Mouse (Mus musculus): ENCODE data around the gene Slc44a4. TPM values are rescaled to one million over a fixed set of nuclear protein-coding genes. Genes with fewer than 3 reads are reported as not detected.
A peak's percentile ranks its signal among the peaks of the same experiment; 100 is the strongest.

The Slc44a4 gene
- polyA plus RNA-seq, 2 experiments = 0.09 TPM; not detected in 1

DNA sequence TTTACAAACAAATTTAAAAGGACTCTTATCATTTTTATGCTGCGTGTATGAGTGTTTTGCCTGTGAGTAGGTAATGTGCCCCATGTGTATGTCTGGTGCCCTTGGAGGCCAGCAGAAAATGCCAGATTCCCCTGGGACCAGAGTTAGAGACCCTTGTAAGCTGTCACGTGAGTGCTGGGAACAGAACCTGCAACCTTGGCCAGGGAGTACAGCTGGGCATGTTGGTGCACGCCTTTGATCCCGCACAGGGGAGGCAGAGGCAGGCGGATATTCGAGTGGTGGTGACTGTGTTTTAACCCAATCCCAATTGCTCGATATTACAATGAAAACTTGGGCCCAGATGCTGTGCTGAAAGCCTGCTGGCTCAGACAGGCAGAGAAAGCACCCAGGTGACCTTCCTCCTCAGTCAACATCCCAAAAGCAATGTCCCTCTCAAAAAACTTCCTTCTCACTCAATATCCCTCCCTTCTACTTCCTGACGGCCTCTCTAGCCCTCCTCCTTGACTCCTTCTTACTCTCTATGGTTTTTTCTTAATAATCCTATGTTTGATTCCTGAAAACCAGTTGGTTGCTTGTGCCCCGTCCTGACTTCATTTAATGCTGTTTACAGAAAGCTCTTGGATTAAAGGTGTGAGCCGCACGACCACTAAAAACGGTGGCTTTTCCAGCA, 24.1 kb upstream of the Slc44a4 start:
- no peaks in the 10 kb centered on the region for H3K27me3 ChIP-seq (ENCODE audit: control insufficient read depth, insufficient read depth, low read length)
- WGBS = 82% methylated on average over 12 of the region's 12 CpGs
- no peak for TF ChIP-seq POLR2A (IDR thresholded peaks at IDR 0.05; ENCODE audit: borderline replicate concordance, extremely low read depth, insufficient read depth, insufficient read length)
- H3K9ac ChIP-seq (ENCODE audit: low read depth, low read length, severe bottlenecking) = no peak overlapping the region
- H3K4me1 ChIP-seq (ENCODE audit: control insufficient read depth, insufficient read depth, low read length) = peaks cover 5% of the 10 kb centered on the region
- H3K27ac ChIP-seq (replicated peaks; ENCODE audit: low read depth, low read length) = no peak overlapping the region
- H3K36me3 ChIP-seq (ENCODE audit: control insufficient read depth, insufficient read depth, low read length) = no peaks in the 10 kb centered on the region
- no peak for ATAC-seq (ENCODE audit: low FRiP score, low read depth)
- DNase-seq (ENCODE audit: low spot score) = no peak
- no peak overlapping the region for H3K4me2 ChIP-seq (replicated peaks; ENCODE audit: low read depth, low read length, severe bottlenecking)
- H3K4me3 ChIP-seq (replicated peaks; ENCODE audit: low read length) = no peak overlapping the region
- no peaks in the 10 kb centered on the region for H3K9me3 ChIP-seq (ENCODE audit: control insufficient read depth, low read length)

DNA sequence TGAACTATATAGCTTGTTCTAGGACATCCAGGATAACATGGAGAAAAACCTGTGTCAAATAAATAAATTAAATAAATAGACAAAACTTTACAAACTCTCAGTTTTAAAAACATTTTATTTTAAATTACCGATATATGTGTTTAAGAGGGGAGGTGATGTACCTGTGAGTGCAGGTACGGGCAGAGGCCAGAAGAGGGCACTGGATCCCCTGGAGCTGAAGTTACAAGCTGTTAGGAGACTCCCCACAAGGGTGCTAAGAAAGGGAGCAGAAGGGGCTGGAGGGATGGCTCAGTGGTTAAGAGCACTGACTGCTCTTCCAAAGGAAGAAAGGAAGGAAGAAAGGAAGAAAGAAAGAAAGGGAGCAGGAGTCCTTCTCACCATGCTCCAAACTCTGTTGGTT, 22.9 kb upstream of the Slc44a4 start:
- ATAC-seq (ENCODE audit: low FRiP score, low read depth) (no peak), DNase-seq (ENCODE audit: low spot score) (no peak)
- no peak for TF ChIP-seq POLR2A (IDR thresholded peaks at IDR 0.05; ENCODE audit: borderline replicate concordance, extremely low read depth, insufficient read depth, insufficient read length)
- H3K27ac ChIP-seq (replicated peaks; ENCODE audit: low read depth, low read length) = no peak overlapping the region
- 91% methylated on average over 2 of the region's 2 CpGs for WGBS
- H3K9me3 ChIP-seq (ENCODE audit: control insufficient read depth, low read length) = no peaks in the 10 kb centered on the region
- no peaks in the 10 kb centered on the region for H3K27me3 ChIP-seq (ENCODE audit: control insufficient read depth, insufficient read depth, low read length)
- peaks cover 17% of the 10 kb centered on the region for H3K4me1 ChIP-seq (ENCODE audit: control insufficient read depth, insufficient read depth, low read length)
- H3K4me2 ChIP-seq (replicated peaks; ENCODE audit: low read depth, low read length, severe bottlenecking) = no peak overlapping the region
- no peak overlapping the region for H3K4me3 ChIP-seq (replicated peaks; ENCODE audit: low read length)
- no peak overlapping the region for H3K9ac ChIP-seq (ENCODE audit: low read depth, low read length, severe bottlenecking)
- H3K36me3 ChIP-seq (ENCODE audit: control insufficient read depth, insufficient read depth, low read length) = peaks cover 5% of the 10 kb centered on the region

DNA sequence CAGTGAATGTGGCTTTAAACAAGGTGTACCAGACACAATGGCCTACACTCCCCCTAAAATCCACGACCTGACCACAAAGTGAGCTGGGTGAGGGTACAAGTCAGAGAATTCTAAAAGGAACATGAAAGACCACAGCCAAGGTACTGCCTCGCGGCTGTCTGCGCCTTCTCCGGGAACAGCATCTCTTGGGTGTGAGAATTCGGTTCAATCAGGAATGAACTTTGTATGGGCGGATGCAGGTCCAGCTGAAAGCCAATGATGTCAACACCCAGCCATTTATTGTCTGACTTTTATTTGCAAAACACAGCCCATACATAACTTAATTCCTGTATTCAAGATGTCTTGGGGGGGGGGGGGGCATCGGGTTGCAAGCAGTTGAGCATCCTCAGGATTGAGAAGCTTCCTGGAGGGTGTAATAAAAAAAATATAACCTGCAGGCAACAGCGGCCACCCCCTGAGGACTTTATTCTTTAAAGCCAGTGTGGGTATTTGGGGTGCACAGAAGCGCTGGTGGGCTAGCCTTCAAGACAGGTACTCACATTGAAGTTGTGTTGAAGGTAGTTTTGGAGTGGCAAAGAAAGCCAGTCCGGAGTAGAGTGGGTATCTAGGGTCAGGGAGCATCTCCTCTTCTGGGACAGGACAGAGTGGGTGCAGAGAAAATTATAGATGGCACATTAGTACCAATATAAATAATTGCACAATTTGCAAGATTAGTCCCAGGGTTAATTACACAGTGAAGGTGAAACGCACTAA, 21.0 kb upstream of the Slc44a4 start:
- Histone ChIP-seq H3K27ac (replicated peaks; ENCODE audit: low read depth, low read length) (peak overlapping the region; percentile 61), H3K9ac (ENCODE audit: low read depth, low read length, severe bottlenecking) (0 out of 2 replicates have a peak overlapping the region, but pooled peaks have one; percentile 86), H3K9me3 (ENCODE audit: control insufficient read depth, low read length) (no peaks in the 10 kb centered on the region), H3K36me3 (ENCODE audit: control insufficient read depth, insufficient read depth, low read length) (peaks cover 8% of the 10 kb centered on the region), H3K4me2 (replicated peaks; ENCODE audit: low read depth, low read length, severe bottlenecking) (peak overlapping the region; percentile 87), H3K4me3 (replicated peaks; ENCODE audit: low read length) (peak overlapping the region; percentile 78), H3K4me1 (ENCODE audit: control insufficient read depth, insufficient read depth, low read length) (peaks cover 26% of the 10 kb centered on the region), H3K27me3 (ENCODE audit: control insufficient read depth, insufficient read depth, low read length) (no peaks in the 10 kb centered on the region)
- no peak for ATAC-seq (ENCODE audit: low FRiP score, low read depth)
- WGBS = 72% methylated on average over 12 of the region's 12 CpGs
- no peak for DNase-seq (ENCODE audit: low spot score)
- TF ChIP-seq POLR2A (IDR thresholded peaks at IDR 0.05; ENCODE audit: borderline replicate concordance, extremely low read depth, insufficient read depth, insufficient read length) = no peak

DNA sequence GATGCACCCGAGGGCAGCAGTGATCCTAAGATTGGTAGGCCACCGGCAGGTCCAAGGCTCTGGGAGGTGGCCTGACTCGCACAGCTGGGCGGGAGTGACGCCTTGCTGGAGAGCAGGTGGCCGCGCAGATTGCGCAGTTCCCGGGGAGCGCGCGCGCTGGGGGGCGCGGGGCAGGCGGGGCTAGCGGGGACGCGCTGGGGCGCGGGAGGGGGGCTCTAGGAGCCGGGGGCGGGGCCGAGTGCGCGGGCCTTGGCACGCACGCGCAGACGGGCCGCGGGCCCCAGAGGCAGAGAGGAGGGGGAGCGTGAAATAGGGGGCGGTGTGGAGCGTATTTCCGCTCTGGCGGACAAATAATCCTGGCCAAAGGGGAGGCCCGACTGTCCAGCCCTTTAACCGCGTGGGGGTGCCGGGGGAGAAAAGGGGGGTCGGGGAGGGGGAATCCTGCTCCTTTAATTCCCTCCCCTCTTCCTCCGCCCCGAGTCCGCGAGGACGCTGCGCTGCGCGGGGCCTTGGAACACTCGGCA, 20.1 kb upstream of the Slc44a4 start:
- no peaks in the 10 kb centered on the region for H3K9me3 ChIP-seq (ENCODE audit: control insufficient read depth, low read length)
- H3K4me2 ChIP-seq (replicated peaks; ENCODE audit: low read depth, low read length, severe bottlenecking) = peak overlapping the region; percentile 87
- peak; percentile 89 for ATAC-seq (ENCODE audit: low FRiP score, low read depth)
- WGBS = 0% methylated on average over 19 of the region's 51 CpGs
- 0 out of 2 replicates have a peak, but pooled peaks have one; percentile 29 for TF ChIP-seq POLR2A (IDR thresholded peaks at IDR 0.05; ENCODE audit: borderline replicate concordance, extremely low read depth, insufficient read depth, insufficient read length)
- peak overlapping the region; percentile 86 for H3K27ac ChIP-seq (replicated peaks; ENCODE audit: low read depth, low read length)
- H3K36me3 ChIP-seq (ENCODE audit: control insufficient read depth, insufficient read depth, low read length) = peaks cover 8% of the 10 kb centered on the region
- H3K9ac ChIP-seq (ENCODE audit: low read depth, low read length, severe bottlenecking) = peak overlapping the region; percentile 86
- peak overlapping the region; percentile 78 for H3K4me3 ChIP-seq (replicated peaks; ENCODE audit: low read length)
- peak; percentile 97 for DNase-seq (ENCODE audit: low spot score)
- no peaks in the 10 kb centered on the region for H3K27me3 ChIP-seq (ENCODE audit: control insufficient read depth, insufficient read depth, low read length)
- peaks cover 26% of the 10 kb centered on the region for H3K4me1 ChIP-seq (ENCODE audit: control insufficient read depth, insufficient read depth, low read length)

DNA sequence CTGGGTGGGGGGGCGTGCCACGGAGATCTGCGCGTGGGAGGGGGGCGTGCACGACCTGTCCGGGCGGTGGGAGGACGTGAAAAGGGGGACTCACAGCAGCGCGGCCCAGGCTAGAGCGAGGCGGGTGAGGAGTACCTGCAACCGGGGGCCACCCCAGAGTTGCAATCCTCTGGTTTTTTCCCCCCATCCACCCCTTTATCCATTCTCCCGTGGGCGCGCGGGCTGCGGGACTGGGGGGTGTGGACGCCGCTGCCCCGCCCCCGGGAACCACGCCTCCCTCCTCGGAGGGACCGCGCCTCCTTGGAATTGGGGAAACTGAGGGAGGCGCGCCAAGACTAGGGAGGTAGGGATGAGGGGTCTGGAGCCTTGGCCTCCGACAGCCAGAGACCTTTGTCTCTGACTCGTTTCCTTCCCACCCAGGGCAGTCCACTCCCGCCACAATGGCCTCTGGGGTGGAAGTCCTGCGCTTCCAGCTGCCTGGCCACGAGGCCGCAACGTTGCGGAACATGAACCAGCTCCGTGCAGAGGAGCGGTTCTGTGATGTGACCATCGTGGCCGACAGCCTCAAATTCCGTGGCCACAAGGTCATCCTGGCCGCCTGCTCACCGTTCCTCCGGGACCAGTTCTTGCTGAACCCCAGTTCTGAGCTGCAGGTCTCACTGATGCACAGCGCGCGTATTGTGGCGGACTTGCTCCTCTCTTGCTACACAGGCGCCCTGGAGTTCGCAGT, 19.3 kb upstream of the Slc44a4 start:
- H3K27me3 ChIP-seq (ENCODE audit: control insufficient read depth, insufficient read depth, low read length) = no peaks in the 10 kb centered on the region
- peak overlapping the region; percentile 86 for H3K27ac ChIP-seq (replicated peaks; ENCODE audit: low read depth, low read length)
- H3K4me1 ChIP-seq (ENCODE audit: control insufficient read depth, insufficient read depth, low read length) = peaks cover 26% of the 10 kb centered on the region

More for the DNA sequence above, 19.3 kb upstream of the Slc44a4 start:
- ATAC-seq (ENCODE audit: low FRiP score, low read depth) = peak; percentile 10
- peaks cover 8% of the 10 kb centered on the region for H3K36me3 ChIP-seq (ENCODE audit: control insufficient read depth, insufficient read depth, low read length)
- no peaks in the 10 kb centered on the region for H3K9me3 ChIP-seq (ENCODE audit: control insufficient read depth, low read length)
- H3K4me2 ChIP-seq (replicated peaks; ENCODE audit: low read depth, low read length, severe bottlenecking) = peak overlapping the region; percentile 87
- peak overlapping the region; percentile 78 for H3K4me3 ChIP-seq (replicated peaks; ENCODE audit: low read length)
- peak; percentile 33 for DNase-seq (ENCODE audit: low spot score)
- 14% methylated on average over 37 of the region's 51 CpGs for WGBS
- peak overlapping the region; percentile 86 for H3K9ac ChIP-seq (ENCODE audit: low read depth, low read length, severe bottlenecking)
- TF ChIP-seq POLR2A (IDR thresholded peaks at IDR 0.05; ENCODE audit: borderline replicate concordance, extremely low read depth, insufficient read depth, insufficient read length) = 0 out of 2 replicates have a peak, but pooled peaks have one; percentile 3

Measured in limb, embryonic 14.5 days (tissue).